Mouse (Mus musculus) erythroblast, adult 5-6 weeks (primary cell): ENCODE results near the gene Maged1. TPM values are rescaled to one million over a fixed set of nuclear protein-coding genes. Genes with fewer than 3 reads are reported as not detected.
A peak's percentile ranks its signal among the peaks of the same experiment; 100 is the strongest.
"Not testable (repeated sequence)": the region's sequence is repeated elsewhere in the genome, so short reads cannot be mapped to it uniquely, and the experiment has no call there.

ENCODE experiments used
- ATAC-seq: replicated peaks from 2 replicates; pipeline ENCODE4 v1.8.0; 2016; ENCODE audit warnings: moderate number of reproducible peaks, mild to moderate bottlenecking, moderate TSS enrichment, inconsistent platforms; ENCODE audit not compliant: poor library complexity, low FRiP score, severe bottlenecking
- total RNA-seq, 2 experiments: library from RNA; stranded (forward) in 1 of 2; stranded (reverse) in 1 of 2; fragments of 150-400 nt in 1 of 2; fragments of 200-764, 138-1000 nt in 1 of 2; gene quantifications; 2 replicates each; pipeline versions ENCODE4 v1.2.3 to v1.2.4; 2015 to 2017; ENCODE audit warnings: low replicate concordance in 2 of 2

Gene Maged1
- 0.77 and 4.2 TPM in 2 replicates for total RNA-seq (2015; ENCODE audit: low replicate concordance)
- 0.34 and 3.1 TPM in 2 replicates for total RNA-seq (2017; ENCODE audit: low replicate concordance)

DNA sequence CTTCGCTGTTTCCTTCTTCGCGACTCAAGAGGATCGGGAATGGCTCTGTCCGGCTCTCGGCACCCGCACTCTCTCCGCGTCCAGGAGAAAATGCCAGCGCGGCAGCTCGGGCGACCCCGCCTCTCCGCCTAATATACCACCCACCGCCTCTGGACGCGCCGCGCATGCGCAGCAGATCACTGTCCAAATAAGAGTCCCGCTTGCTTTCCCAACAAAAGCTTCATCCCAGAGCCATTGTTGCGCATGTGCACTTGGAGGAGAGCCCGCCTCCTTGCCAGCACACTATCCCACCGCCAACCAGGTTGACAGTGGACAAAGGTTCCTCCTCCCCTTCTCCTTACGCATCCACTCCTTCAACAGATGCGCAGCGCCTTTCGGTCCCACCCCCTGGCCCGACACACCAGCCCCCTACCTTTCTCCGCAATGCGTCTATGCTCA, at the start of gene Maged1:
Maged1 (minus strand) TSS at position 226 of the 438 bp plus-strand sequence.
- no peak for ATAC-seq

DNA sequence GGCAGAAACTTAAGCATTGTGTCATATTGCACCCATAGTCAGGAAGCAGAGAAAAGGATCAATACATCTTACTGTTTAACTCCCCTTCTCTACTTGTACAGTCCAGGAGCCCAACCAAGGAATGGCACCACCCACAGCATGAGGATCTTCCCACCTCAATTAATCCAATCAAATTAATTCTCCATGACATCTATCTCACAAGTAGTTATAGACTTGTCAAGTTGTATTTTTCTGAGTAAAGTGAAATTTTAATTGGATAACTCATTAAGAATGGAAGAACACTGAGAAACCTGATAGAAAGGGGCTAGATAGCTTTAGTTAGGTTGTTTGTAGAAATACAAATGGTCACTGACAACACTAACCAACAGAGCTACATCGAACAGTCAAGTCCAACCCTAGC, 38.3 kb upstream of the Maged1 start:
- no peak for ATAC-seq

DNA sequence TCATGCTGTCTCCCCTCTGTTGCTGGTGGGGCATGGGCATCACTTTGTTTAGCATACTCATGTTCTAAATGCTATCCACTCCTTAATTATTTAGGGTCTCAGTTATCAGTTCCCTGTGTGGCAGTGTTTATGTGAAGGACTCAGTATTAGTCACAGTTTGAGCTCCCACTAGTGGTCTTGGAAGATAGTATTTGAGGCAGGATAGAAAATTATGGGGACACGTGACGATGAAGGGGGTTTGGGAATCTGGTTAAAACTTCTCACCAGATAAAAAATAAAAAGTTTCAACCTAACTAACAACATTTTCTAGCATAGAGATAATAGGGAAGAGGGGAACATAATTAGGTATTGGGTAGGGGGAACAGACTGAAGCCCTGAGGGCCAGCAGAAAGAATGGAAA, 22.8 kb upstream of the Maged1 start:
- no peak for ATAC-seq

DNA sequence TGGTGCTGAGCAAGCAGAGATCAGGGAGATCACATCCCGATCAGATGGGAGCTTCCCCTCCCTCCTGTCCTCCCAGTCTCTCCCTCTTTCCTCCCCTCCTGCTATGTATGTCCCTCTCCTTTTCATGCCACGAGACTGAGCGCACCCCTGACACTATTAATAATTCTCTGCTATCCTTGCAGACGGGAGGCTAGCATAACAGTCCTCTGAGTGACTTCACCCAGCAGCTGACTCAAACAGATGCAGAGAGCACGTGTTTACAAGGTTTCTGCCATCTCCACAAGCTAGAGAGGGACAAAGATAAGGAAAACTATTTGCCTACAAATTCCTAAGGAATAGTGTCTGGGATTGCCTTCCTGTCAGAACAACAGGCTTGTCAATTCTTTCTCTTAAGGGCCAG, 20.4 kb upstream of the Maged1 start:
- ATAC-seq = no peak

DNA sequence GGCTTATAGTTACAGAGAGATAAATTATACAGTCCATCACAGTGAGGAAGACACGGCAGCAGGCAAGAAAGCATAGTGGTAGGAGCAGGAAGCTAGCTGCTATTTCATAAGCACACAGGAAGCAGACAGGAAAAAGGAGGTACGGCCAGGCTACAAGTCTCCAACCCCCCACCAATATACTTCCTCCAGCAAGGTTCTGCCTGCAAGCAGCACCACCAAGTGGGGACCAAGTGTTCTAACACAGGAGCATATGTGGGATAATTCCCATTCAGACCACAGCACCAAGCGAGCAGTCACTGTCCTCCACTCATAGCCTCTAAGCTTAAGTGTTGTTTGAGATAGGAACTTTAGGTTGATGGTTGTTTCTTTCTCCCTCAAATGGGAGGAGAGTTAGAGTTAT, 6.3 kb upstream of the Maged1 start:
- no peak for ATAC-seq

DNA sequence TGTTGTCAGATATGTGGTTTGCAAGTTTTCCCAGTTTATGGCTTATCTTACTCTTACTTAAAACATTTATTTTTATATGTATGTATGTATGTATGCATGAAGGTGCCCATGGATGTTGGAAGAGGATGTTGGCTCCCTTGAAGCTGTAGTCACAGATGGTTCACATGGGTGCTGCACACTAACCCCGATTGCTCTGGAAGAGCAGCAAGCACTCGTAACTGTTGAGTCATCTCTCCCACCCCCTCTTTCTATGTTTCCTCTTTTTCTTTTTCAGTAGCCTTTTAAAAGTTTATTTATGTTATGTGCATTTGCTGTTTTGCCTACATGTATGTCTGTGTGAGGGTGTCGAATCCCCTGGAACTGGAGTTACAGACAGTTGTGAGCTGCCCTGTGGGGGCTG, 4.0 kb upstream of the Maged1 start:
- ATAC-seq = no peak

DNA sequence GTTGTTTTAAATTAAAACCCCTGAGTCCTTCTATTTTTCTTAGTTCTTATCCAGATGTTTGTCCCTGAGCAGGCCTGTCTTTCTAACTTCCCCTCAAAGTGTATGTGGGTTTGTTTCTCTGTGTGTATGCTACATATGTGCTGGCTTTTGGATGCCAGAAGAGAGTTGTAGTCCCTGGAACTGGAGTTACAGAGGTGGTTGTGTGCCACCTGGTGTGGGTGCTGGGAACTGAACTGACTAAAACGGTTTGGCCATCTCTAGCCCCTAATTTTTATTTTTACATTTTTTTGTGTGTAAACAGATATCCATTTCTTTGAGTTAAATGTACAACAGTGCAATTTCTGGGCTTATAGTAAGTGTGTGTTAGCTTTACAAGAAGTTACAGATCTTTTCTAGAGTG, 3.0 kb upstream of the Maged1 start:
- no peak for ATAC-seq

DNA sequence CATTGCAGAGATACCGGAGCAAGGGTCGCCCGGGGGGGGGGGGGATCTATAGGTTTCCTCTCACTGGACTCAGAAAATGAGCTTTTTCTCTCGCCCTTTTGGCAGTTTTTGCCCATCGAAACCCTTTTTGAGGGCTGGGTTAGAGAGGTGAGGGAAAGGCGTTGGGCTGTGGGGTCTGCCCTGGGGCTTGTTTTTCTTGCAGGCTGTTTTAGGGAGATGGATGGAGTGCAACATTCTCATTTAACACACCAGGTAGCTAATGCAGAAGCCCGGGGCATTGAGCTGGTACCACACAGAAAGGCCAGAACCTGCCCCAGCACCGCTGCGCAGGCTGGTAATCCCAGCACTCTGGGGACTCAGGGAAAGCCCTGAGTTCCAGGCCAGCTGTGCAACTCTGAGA, 593 bp upstream of the Maged1 start:
- no peak for ATAC-seq

DNA sequence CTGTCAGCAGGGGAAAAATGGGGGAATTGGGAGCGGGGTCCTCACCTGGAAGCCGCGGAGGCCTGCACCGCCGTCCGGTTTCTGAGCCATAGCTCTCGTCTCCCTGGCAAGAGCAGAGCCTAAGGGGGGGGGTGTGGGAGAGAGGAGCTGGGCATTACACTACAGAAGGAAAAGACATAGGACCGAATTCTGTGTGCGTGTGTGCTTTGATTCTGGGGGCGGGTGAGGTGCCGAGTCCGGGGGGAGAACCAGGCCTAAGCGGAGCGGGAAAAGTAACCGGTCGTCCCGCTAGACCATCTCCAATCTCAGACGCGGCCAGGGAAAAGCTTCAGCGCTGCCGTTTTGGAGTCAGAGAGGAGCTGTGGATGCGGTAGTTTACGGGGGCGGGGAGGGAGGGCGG, 737 bp downstream of the Maged1 start:
- no peak for ATAC-seq

DNA sequence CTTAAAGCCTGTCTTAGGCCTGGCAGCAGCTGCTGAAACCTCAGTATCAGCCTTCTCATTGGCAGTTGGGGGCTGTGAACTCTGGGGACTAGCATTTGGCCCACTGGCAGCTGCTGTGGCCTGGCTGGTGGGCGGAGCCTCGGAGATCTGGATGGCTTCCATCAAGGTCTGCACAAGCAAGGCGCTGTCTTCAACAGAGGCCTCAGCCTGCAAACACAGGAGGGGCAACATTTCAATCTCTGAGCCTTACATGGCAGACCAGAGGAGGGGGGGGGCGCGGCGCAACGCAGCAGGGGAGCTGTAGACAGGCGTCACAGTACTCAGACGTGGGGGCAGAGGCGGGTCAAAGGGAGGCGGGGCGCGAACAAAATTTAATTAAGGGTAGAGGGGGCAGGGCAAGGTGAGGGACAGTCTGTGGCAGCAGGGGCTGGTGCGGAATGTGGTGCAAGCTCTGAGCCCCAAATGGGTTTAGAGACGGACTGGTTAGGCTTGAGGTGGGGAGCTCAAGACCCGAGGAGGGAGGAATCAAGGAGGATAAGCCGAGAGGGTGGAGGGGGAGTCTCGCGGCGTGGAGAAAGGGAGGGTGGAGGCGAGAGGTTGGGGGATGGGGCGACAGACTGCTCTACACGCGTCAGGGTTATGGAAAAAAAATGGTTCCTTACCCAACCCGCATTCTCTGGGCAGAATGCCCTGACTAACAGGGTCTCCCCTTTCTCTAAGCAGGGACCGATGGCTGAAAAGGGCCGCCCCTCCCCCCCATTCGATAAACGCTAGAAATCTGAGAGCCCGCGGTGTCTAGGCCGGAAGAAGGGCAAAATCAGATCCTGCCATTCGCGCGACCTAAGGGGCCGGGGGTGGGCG, 1.4 kb downstream of the Maged1 start:
- no peak for ATAC-seq

DNA sequence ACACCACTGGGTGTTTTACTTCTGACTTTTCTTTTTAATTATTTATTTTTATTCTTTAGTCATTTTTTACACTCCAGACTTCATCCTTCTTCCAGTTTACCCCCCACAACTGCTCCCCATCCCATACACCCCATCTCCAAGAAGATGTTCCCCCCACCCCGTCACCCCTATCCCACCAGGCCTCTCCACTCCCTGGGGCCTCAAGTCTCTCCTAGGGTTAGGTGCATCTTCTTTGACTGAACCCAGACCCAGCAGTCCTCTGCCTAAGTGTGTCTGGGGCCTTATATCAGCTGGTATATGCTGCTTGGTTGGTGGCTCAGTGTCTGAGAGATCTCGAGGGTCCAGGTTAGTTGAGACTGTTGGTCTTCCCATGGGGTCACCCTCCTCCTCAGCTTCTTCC, 7.6 kb downstream of the Maged1 start:
- no peak for ATAC-seq

DNA sequence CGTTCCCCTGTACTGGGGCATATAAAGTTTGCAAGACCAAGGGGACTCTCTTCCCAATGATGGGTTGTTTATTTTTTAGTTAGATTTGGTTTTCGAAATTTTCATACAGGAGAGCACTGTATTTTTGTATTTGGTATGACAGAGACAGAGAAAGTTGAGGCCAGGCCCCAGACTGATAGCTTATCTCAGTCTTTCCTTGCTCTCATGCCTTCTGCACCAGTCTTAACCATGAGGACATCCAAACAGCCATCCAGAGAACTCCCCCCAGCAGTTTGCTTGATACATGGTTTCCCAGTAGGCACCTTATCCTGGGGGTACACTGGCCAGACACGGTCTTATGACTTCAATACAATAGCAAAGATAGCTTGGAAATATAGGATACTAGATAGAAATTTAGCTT, 11.6 kb downstream of the Maged1 start:
- no peak for ATAC-seq

DNA sequence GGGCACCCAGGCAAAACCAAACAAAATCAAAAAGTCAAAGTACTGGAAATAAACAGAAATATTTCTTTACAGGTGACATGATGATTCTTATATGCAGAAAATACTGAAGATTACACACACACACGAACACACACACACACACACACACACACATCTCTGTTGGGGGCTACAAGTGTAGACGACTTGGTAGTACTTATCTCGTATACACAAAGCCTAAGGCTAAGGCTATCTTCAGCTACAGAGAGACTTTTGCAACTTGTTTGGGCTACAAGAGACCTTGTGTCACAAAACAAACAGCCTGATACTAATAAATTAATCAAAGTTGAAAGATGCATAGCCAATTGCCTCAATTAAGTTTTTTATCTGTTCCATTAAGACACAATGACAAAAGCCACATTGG, 19.8 kb downstream of the Maged1 start:
- no peak for ATAC-seq

DNA sequence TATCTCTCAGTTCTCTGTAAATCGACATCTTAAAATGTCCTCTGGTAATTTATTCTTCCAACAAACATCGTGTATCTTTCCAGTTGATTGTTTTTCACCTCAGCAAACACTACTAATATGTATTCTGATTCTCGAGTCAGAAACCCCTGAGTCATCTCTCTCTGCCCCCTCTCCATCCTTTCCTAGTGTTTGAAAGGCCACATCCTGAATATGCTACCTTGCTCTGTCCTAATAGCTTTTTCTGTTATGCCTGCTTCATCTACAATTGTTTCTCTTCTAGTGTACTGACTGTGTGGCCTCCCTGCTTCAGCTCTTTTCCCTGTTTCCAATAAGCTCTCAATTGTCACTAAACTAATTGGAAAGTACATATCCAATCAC, 33.5 kb downstream of the Maged1 start:
- no peak for ATAC-seq

DNA sequence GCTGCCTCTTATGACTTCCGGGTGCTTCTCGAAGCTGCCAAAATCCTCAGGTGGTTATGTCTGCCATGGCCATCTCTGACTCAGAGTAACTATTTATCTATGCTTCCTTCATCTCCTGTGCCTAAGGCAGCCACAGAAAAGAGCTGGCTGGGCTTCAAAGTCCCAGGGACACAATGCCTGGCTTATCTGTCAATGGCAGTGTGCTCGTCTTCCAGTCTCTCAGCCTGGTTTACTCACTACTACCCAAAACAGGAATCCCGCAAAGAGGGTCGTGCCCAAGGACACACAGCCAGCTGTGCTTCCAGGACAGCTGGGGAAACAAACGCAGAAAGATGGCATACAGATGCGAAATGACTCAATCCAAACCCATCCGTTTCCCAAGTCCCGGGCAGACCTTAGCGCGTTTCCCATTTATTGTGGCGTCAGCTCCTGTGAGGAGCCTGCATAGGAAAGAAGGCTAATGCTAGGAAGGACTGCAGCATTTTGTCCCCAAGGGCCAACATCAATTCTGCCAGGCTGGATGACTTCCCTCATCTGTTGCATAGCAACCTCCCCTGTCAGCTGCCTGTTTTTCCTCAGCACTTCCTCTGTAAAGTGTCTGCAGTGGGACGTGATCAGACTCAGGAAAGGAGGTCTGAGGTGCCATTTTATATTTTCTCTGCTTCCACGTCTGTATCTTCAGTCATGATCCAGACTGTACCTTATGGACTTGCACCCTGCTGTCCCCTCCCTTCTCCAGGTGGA, 34.1 kb downstream of the Maged1 start:
- not testable (repeated sequence) for ATAC-seq

DNA sequence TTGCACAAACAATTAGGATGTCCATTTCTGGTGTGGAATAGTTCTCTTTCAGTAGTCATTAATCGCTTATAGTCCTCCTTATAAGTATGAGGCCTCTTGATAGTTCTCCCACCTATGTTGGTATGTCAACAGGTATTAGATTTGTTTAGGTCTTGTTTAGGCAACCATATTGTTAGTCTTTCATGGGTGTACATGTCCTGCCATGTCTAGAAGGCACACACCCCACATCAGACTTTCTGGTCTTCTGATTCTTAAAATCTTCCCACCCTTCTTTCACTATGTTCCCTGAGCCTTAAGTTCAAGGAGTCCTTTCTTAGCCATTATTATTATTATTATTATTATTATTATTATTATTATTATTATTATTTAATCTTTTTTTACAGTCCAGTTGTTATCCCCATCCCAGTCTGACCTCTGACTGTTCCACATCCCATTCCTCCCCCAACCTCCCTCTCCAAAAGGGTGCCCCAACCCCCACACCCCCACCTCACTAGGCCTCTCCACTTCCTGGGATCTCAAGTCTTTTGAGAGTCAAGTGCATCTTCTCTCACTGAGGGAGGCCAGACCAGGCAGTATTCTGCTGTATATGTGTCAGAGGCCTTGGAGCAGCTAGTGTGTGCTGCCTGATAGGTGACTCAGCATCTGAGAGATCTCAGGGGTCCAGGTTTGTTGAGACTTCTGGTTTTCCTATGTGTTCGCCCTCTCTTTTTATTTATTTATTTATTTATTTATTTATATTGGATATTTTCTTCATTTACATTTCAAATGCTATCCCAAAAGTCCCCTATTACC, 55.7 kb downstream of the Maged1 start:
- peak; percentile 100 for ATAC-seq
